Mouse (Mus musculus) c-Kit-negative CD71-positive TER-119-positive erythroid progenitor cells, embryonic 14.5 days (primary cell): ENCODE measurements around the gene Nectin3.
"Not testable (repeated sequence)": the region's sequence is repeated elsewhere in the genome, so short reads cannot be mapped to it uniquely, and the experiment has no call there.

Experiments
- DNase-seq: peaks from one replicate; pipeline ENCODE4 v3.0.0-alpha.2; 2013; ENCODE audit warnings: low read depth, low spot score

Nectin3 gene

DNA sequence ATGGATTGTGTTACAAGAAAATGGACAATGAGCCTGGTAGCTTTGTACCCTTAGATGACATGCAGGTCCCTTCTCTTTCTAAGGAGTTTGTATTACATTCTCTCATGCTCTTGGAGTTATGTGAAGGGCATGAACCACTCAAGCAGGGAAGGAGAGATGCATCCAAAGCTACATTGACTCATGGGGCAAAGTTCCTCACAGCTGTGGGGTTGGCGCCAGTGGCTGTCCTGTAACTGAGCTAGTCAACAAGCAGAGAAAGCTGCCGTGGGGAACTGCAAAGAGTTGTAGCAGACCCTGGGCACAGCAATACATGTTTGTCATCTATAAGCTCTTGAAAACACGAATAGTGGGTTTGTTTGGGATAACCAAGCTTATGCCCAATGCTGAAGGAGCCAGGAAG is 82.1 kb downstream of the Nectin3 start:
- no peak for DNase-seq

DNA sequence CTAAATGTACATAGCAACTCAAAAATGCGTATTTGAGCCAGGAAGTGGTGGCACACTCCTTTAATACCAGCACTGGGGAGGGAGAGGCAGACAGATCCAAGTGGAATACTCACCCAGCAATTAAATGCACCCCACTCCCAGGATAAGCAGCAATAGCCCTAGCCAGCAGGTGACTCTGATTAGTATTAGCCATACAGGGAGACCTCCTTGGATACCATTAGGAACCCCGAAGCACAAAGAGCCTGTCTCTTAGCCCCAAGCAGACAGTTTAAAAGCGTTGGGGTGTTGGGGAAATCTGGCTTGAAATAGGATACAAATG is 87.6 kb downstream of the Nectin3 start:
- no peak for DNase-seq

DNA sequence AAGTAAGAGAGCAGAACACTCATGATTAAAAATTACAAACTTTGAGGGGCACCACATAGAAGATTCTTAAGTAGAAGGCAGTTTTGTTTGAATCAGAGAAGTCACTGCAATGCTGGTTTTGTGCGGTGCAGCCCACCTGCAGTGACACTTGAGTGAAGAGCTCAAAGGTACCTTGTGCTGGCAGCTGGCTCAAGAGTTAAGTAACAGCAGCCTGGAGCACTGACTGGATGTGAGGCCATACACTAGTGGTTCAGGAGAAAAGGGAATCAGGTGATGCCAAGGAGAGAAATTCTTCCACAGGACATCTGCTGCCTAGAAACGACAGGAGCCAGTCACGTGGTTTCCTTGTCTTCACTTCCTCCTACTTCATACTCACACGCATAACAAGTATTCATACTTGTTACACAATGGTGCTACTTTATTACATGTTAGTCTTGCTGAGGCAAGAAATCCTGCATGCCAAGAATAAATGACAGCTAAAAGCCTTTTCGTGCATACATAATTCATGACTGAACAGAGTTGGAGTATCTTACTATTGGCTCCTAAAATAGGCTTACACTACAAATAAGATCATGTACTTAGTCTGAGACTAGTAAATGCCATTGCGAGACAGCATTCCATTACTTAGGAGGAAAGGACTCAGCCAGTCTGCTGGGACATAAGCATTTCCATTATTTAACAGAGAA is 88.1 kb downstream of the Nectin3 start:
- DNase-seq, result no peak

DNA sequence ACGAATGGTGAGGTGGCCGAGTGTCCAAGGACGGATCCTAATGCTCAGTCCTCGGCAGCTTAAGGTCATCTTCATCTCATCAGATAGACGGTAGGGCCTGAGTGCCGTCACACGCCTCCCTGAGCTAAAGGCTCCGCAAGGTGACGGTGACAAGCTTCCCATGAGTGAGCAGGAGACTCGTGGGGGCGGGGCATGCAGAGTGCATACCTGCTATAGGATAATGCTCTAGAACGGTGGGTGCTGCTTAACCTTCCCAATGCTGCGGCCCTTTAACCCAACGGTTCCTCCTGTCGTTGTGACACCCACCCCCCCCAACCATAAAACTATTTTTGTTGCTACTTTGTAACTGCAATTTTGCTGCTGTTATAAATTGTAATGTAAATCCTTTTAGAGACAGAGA is 90.3 kb downstream of the Nectin3 start:
- no peak for DNase-seq

DNA sequence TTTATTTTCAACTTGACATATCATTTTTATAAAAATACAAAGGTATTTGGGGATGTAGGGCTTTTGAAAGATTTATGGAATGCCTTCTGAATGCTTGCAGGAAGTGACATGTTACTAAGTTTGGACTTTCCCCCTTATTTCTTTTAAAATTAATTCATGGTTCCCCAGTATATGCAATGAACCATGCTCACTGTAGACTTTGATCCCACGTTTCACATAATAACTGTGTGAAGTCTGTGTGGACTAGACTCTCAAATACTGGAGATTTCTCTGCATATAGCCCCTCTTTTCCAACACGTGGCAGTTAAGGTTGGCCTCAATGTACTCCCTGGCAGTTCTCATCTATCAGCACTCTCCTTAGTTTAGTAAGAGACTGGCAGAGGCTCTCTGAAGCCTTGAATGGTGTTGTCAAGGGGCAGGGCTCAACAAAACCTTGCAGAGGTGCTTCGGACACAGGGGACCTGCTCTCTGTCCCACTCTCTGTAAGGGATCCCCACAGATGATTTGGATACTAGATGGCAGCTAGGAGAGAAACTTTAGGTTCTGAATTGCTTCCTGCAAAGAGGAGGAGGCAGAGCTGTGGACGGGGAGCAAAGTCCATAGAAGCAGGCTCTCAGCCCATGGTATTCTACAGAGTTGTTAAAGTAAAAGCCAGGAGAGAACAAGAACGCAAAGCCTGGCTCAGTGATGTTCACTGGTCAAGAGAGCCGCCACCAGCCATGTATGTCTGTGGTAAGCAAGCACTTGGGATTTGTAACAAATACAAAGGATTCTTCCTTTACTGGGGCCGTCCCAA is 91.3 kb downstream of the Nectin3 start:
- DNase-seq, result no peak

DNA sequence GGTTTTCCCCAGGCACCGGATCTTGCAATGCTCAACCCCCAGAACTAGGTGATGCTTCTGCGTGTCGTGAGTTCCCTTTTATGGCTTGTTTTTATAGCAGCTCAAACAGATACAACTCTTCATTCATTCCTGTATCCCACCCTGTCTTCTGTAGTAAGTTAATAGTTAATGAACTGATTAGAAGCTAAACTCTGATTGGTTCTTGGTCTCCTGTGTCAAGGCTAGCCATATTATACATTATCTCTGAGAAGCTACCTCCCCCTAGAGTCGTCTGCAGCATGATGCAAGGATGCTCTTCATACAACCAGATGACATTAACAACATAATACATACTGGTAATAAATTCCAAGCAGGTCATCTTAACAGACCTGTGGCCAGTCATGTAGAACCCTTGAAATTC is 100.4 kb downstream of the Nectin3 start:
- DNase-seq, result no peak

DNA sequence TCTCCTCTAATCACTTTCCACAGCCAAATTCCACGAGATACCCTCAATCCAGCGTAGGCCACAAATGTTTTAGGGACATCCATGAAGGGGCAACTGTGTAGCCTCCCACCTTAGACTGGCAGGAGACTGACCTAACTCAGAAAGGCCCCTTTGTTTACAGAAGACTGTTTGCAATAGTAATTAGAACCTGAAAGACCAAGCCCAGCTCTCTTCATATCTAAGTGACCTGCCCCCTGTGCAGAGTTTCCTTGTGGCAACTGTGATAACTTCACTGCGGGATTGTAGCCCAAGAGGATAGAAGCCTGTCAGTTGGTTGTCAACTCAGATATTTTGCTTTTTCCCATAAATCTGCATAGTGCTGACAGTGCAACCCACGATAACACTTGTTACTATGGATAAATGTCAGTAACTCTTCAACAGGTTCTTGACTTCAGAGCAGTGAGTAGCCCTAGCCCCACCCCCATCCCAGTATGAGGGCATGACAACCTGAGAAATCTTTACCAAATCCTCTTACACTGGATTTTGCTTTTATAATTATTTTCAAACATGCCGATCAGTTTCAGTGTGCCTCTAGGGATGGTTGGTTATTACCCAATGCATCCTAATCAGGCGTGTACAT is 108.8 kb downstream of the Nectin3 start:
- DNase-seq, result no peak

DNA sequence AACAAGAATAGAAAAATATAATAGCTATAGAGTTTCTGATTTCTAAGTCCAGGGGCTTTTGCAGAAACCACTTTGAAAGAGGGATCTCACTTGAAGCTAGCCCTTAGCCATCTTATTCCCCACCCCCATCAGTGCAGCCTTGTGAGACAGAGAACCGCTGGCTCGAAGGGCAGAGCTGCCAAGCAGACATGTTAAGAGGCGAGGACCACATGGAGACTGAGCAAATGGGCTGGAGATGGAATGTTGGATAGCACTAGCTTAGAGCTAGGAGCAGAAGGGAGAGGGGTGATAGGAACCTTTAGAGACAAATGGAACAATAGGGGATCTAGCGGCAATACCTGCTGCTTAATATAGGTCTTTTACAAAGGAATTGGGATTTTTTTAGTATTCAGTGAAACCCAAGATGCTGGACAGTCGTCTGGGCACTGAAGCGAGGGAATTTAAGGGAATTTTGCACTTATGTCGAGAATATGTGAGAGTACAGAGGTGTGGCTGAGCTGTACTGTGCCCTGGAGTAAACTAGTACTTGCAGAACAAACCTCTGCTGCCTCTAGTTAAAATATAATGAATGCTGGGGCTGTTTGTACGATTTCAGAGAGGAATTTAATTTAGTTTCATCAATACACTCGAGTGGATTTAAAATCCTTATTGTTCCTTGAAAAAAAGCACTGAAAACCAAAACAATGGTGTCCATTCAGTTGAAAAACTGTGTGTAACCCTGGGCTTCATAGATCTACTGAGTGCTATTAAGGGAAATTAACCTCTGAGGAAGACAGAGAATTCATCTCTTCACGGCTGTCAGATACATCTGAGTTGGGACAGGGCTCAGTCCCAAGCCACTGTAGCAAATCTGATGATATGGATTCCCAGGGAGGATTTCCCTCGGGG is 109.6 kb downstream of the Nectin3 start:
- no peak for DNase-seq

DNA sequence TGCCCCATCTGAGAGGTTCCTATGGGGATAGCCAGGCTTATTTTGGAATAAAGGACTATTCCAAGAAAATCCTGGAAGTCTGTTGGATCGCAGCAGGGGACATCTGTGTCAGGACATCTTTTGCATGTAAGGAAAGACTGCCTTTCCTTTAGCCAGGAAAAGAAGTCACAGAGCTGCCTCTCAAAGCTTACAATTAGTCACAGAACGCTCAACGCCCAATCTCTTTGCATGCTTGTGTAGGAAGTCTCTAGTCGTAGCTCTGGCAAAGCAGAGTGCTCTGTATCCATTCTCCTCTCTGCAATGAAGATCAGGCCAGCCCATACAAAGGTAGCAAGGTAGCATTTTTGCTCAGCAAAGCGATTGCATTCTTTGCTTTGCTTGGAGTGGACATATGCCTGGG is 114.0 kb downstream of the Nectin3 start:
- no peak for DNase-seq

DNA sequence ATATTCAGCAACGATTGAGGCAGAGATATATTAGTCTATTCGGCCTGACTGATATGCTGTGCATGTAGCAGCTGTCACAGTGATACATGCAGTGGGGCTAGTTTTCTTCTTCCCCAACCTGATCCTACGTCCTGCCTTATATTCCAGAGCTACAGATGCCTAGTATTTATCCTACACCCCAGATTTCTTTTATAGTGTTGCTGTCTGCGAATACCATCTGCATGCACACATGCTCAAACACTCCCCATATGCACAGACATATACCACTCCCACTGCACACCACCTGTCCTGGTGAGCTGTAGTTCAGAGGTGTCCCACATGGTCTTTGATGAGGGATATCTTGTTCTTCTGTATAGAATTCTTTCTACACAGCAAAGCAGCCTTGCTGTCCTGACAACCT is 115.0 kb downstream of the Nectin3 start:
- DNase-seq, result no peak

DNA sequence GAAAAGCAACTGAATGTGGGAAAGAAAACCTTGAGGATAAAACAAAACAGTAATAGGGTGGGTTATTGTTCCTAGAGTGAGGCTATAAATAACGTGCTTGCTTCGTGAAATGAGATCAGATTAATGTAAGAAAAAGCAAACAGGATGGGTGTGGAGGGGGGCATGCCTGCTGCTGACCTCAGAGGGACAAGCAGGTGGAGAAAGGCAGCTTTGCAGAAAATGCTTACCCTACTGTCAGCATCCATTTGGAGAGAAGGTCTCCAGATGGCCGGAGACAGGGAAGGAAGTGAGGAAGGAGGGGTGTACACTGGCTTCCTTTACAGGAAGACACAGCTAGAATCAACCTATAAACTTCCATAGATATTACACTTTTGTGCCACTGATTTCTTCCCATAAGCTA is 121.8 kb downstream of the Nectin3 start:
- DNase-seq, result no peak

DNA sequence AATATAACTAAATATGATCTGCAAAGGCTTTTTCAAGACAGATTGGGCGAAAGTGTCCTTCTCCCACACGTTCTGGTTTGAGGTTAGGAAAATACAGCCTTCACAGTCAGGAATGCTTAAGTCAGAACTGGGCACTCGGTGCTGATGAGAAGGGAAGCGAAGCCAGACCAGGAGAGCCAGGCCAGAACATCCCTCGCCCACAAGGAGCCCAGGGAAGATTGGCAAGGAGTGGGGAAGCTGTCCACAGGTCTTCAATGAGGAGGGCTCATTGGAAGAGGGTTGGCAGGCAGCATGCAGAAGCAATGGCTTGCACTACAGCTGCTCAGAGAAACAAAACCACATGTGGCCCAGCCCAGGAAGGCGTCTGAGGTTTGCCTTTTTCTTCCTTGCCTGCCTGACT is 136.3 kb downstream of the Nectin3 start:
- DNase-seq, result no peak

DNA sequence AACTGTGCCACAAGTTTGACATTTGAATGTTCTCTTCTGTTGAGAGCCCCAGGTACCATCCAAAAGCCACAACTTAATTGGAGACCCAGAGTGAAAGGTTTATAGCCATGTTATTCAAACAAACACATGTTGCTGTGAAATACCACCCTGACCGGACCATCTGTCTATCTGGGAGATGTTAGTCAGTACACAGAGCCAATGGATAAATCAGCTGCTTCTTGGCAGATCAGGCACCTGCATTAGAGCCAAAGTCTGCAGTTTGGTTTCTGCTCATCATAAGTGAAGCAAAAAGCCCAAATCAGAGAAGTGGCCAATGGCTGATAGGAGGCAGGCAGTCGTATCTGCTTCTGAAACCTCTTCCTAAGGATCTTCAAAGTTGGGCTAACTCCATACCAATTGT is 140.7 kb downstream of the Nectin3 start:
- DNase-seq, result not testable (repeated sequence)

DNA sequence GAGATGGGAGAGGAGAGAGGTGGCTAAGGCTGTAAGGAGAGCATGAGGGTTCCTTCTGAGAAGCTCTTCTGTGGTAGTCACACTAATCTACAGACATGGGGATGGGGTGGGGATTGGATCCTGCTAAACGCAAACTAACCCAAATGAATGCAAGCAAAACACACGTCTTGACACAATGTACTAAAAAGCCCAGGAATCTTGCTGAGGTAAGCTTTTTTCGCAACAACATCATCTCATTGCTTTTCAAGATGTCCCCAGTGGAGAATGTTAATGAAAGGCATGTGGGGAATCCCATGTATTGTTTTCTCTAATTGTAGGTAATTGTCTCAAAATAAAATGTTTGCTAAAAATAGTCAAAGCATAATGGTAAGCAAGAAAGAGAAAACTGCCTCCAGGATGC is 141.7 kb downstream of the Nectin3 start:
- no peak for DNase-seq
